Mouse (Mus musculus): ENCODE results near the gene Gtf2b.

The Gtf2b gene

GRCm38 (mm10) chr3:142770518-142770917, 5.7 kb downstream of the Gtf2b start:
- no peak for TF ChIP-seq CTCF (conservative IDR thresholded peaks at IDR 0.05; ENCODE audit: low read length)
- TF ChIP-seq POU5F1 (IDR thresholded peaks at IDR 0.05; ENCODE audit: borderline replicate concordance, low read length), result no peak
- no peak for TF ChIP-seq NANOG (IDR thresholded peaks at IDR 0.05; ENCODE audit: borderline replicate concordance, low read length)
- peaks cover 22% of the 10 kb centered on the region for H3K4me1 ChIP-seq (replicated peaks; ENCODE audit: low read depth, low read length)
- H3K27me3 ChIP-seq (ENCODE audit: insufficient read depth, low read length), result no peaks in the 10 kb centered on the region
- H3K36me3 ChIP-seq (ENCODE audit: insufficient read depth, low read length), result peaks cover 39% of the 10 kb centered on the region
- H3K9me3 ChIP-seq (ENCODE audit: low read length), result no peaks in the 10 kb centered on the region
- no peak overlapping the region for H3K4me3 ChIP-seq (replicated peaks; ENCODE audit: low read length)

GRCm38 (mm10) chr3:142773538-142774191, 8.8 kb downstream of the Gtf2b start:
- H3K27me3 ChIP-seq (ENCODE audit: insufficient read depth, low read length), result no peaks in the 10 kb centered on the region

GRCm38 (mm10) chr3:142777227-142777626, 12.4 kb downstream of the Gtf2b start:
- no peak for TF ChIP-seq POU5F1 (IDR thresholded peaks at IDR 0.05; ENCODE audit: borderline replicate concordance, low read length)
- TF ChIP-seq CTCF (conservative IDR thresholded peaks at IDR 0.05; ENCODE audit: low read length), result no peak
- no peak for TF ChIP-seq NANOG (IDR thresholded peaks at IDR 0.05; ENCODE audit: borderline replicate concordance, low read length)
- H3K36me3 ChIP-seq (ENCODE audit: insufficient read depth, low read length), result peaks cover 80% of the 10 kb centered on the region
- H3K4me1 ChIP-seq (replicated peaks; ENCODE audit: low read depth, low read length), result no peaks in the 10 kb centered on the region
- no peaks in the 10 kb centered on the region for H3K9me3 ChIP-seq (ENCODE audit: low read length)
- no peak overlapping the region for H3K4me3 ChIP-seq (replicated peaks; ENCODE audit: low read length)
- H3K27me3 ChIP-seq (ENCODE audit: insufficient read depth, low read length), result no peaks in the 10 kb centered on the region

More at GRCm38 (mm10) chr3:142773538-142774191, 8.8 kb downstream of the Gtf2b start:
- Histone ChIP-seq H3K9me3 (ENCODE audit: low read length) (no peaks in the 10 kb centered on the region), H3K4me3 (replicated peaks; ENCODE audit: low read length) (no peak overlapping the region), H3K36me3 (ENCODE audit: insufficient read depth, low read length) (peaks cover 61% of the 10 kb centered on the region), H3K4me1 (replicated peaks; ENCODE audit: low read depth, low read length) (0 out of 2 replicates have a peak, but pooled peaks cover 6% of the 10 kb centered on the region)
- TF ChIP-seq POU5F1 (IDR thresholded peaks at IDR 0.05; ENCODE audit: borderline replicate concordance, low read length) (no peak), NANOG (IDR thresholded peaks at IDR 0.05; ENCODE audit: borderline replicate concordance, low read length) (no peak), CTCF (conservative IDR thresholded peaks at IDR 0.05; ENCODE audit: low read length) (no peak)

GRCm38 (mm10) chr3:142786423-142787072, 21.7 kb downstream of the Gtf2b start:
- TF ChIP-seq NANOG (IDR thresholded peaks at IDR 0.05; ENCODE audit: borderline replicate concordance, low read length) (no peak), POU5F1 (IDR thresholded peaks at IDR 0.05; ENCODE audit: borderline replicate concordance, low read length) (no peak), CTCF (conservative IDR thresholded peaks at IDR 0.05; ENCODE audit: low read length) (no peak)
- no peaks in the 10 kb centered on the region for H3K27me3 ChIP-seq (ENCODE audit: insufficient read depth, low read length)
- H3K4me1 ChIP-seq (replicated peaks; ENCODE audit: low read depth, low read length), result no peaks in the 10 kb centered on the region
- H3K9me3 ChIP-seq (ENCODE audit: low read length), result no peaks in the 10 kb centered on the region
- peaks cover 72% of the 10 kb centered on the region for H3K36me3 ChIP-seq (ENCODE audit: insufficient read depth, low read length)
- no peak overlapping the region for H3K4me3 ChIP-seq (replicated peaks; ENCODE audit: low read length)

GRCm38 (mm10) chr3:142795587-142795986, 30.7 kb downstream of the Gtf2b start:
- no peak for TF ChIP-seq POU5F1 (IDR thresholded peaks at IDR 0.05; ENCODE audit: borderline replicate concordance, low read length)
- TF ChIP-seq CTCF (conservative IDR thresholded peaks at IDR 0.05; ENCODE audit: low read length), result no peak
- TF ChIP-seq NANOG (IDR thresholded peaks at IDR 0.05; ENCODE audit: borderline replicate concordance, low read length), result no peak
- no peaks in the 10 kb centered on the region for H3K27me3 ChIP-seq (ENCODE audit: insufficient read depth, low read length)
- H3K36me3 ChIP-seq (ENCODE audit: insufficient read depth, low read length), result peaks cover 81% of the 10 kb centered on the region
- H3K9me3 ChIP-seq (ENCODE audit: low read length), result no peaks in the 10 kb centered on the region
- H3K4me3 ChIP-seq (replicated peaks; ENCODE audit: low read length), result no peak overlapping the region
- no peaks in the 10 kb centered on the region for H3K4me1 ChIP-seq (replicated peaks; ENCODE audit: low read depth, low read length)

- Histone ChIP-seq H3K4me3 (replicated peaks; ENCODE audit: low read length) (no peak overlapping the region), H3K27me3 (ENCODE audit: insufficient read depth, low read length) (no peaks in the 10 kb centered on the region), H3K4me1 (replicated peaks; ENCODE audit: low read depth, low read length) (no peaks in the 10 kb centered on the region), H3K36me3 (ENCODE audit: insufficient read depth, low read length) (peaks cover 70% of the 10 kb centered on the region), H3K9me3 (ENCODE audit: low read length) (no peaks in the 10 kb centered on the region)
- TF ChIP-seq CTCF (conservative IDR thresholded peaks at IDR 0.05; ENCODE audit: low read length), result no peak
- TF ChIP-seq POU5F1 (IDR thresholded peaks at IDR 0.05; ENCODE audit: borderline replicate concordance, low read length), result no peak
Measured at GRCm38 (mm10) chr3:142811582-142811981, 46.7 kb downstream of the Gtf2b start.

GRCm38 (mm10) chr3:142817506-142817905, 52.7 kb downstream of the Gtf2b start:
- Histone ChIP-seq H3K27me3 (ENCODE audit: insufficient read depth, low read length) (no peaks in the 10 kb centered on the region), H3K4me3 (replicated peaks; ENCODE audit: low read length) (no peak overlapping the region), H3K9me3 (ENCODE audit: low read length) (no peaks in the 10 kb centered on the region), H3K36me3 (ENCODE audit: insufficient read depth, low read length) (peaks cover 52% of the 10 kb centered on the region), H3K4me1 (replicated peaks; ENCODE audit: low read depth, low read length) (no peaks in the 10 kb centered on the region)
- TF ChIP-seq POU5F1 (IDR thresholded peaks at IDR 0.05; ENCODE audit: borderline replicate concordance, low read length) (no peak), NANOG (IDR thresholded peaks at IDR 0.05; ENCODE audit: borderline replicate concordance, low read length) (no peak), CTCF (conservative IDR thresholded peaks at IDR 0.05; ENCODE audit: low read length) (no peak)

GRCm38 (mm10) chr3:142823606-142824005, 58.8 kb downstream of the Gtf2b start:
- peaks cover 71% of the 10 kb centered on the region for H3K36me3 ChIP-seq (ENCODE audit: insufficient read depth, low read length)
- no peak overlapping the region for H3K4me3 ChIP-seq (replicated peaks; ENCODE audit: low read length)
- H3K4me1 ChIP-seq (replicated peaks; ENCODE audit: low read depth, low read length), result no peaks in the 10 kb centered on the region
- TF ChIP-seq POU5F1 (IDR thresholded peaks at IDR 0.05; ENCODE audit: borderline replicate concordance, low read length) (no peak), NANOG (IDR thresholded peaks at IDR 0.05; ENCODE audit: borderline replicate concordance, low read length) (no peak), CTCF (conservative IDR thresholded peaks at IDR 0.05; ENCODE audit: low read length) (no peak)
- no peaks in the 10 kb centered on the region for H3K27me3 ChIP-seq (ENCODE audit: insufficient read depth, low read length)
- no peaks in the 10 kb centered on the region for H3K9me3 ChIP-seq (ENCODE audit: low read length)

Measured in E14TG2a.4 (cell line).